Mouse (Mus musculus) midbrain, embryonic 16.5 days (tissue): ENCODE data around the gene Ets1. TPM values are rescaled to one million over a fixed set of nuclear protein-coding genes. Genes with fewer than 3 reads are reported as not detected.

Experiments
- ATAC-seq: fragments of 200-750 bp; cut with Nextera tagmentation; 2 replicates; pipeline ENCODE4 v1.8.0; 2017; ENCODE audit warnings: moderate TSS enrichment
- H3K27ac ChIP-seq: fragments of 300-500 bp; sonication (generic); 2 replicates; pipeline ENCODE4 v1.5.1; 2014; ENCODE audit warnings: mild to moderate bottlenecking, low read length, mixed read lengths
- H3K27me3 ChIP-seq: fragments of 300-500 bp; sonication (generic); 2 replicates; pipeline ENCODE4 v1.6.1; 2014; ENCODE audit warnings: low read depth, low read length, mixed read lengths; ENCODE audit not compliant: control insufficient read depth, insufficient read depth
- H3K36me3 ChIP-seq: fragments of 300-500 bp; sonication (generic); 2 replicates; pipeline ENCODE4 v1.6.1; 2014; ENCODE audit warnings: mild to moderate bottlenecking, low read length, moderate library complexity, mixed read lengths; ENCODE audit not compliant: control insufficient read depth, insufficient read depth
- H3K4me1 ChIP-seq: fragments of 300-500 bp; sonication (generic); 2 replicates; pipeline ENCODE4 v1.6.1; 2014; ENCODE audit warnings: mild to moderate bottlenecking, low read length, mixed read lengths; ENCODE audit not compliant: control insufficient read depth, insufficient read depth
- H3K4me2 ChIP-seq: fragments of 300-500 bp; sonication (generic); 2 replicates; pipeline ENCODE4 v1.6.1; 2014; ENCODE audit warnings: mild to moderate bottlenecking, low read length, mixed read lengths
- H3K4me3 ChIP-seq: fragments of 300-500 bp; sonication (generic); 2 replicates; pipeline ENCODE4 v1.5.1; 2014; ENCODE audit warnings: low read depth, mild to moderate bottlenecking, low read length, moderate library complexity, mixed read lengths
- H3K9ac ChIP-seq: fragments of 300-500 bp; sonication (generic); 2 replicates; pipeline ENCODE4 v1.6.1; 2014; ENCODE audit warnings: low read depth, low read length, mixed read lengths
- H3K9me3 ChIP-seq: fragments of 300-500 bp; sonication (generic); replicated peaks from 2 replicates; pipeline ENCODE4 v1.6.1; 2014; ENCODE audit warnings: mild to moderate bottlenecking, low read length, mixed read lengths; ENCODE audit not compliant: control insufficient read depth, poor library complexity, severe bottlenecking
- WGBS: fragments of 180-500 bp; shearing (Covaris S2); extraction: QIAGEN DNeasy Blood & Tissue Kit; methylation state at CpG from one replicate; pipeline ENCODE4 v1.1.7; 2014; 5-methylcytosine and 5-hydroxymethylcytosine counted together
- polyA plus RNA-seq: library from polyadenylated mRNA; unstranded; fragments of >200 nt; fragmentation: Nextera tagmentation; extraction: Ambion mirVana; gene quantifications from 2 replicates; pipeline ENCODE4 v1.2.1, GENCODE M21; 2015

The Ets1 gene
- polyA plus RNA-seq, 1 experiment from 2014 or later, result 17.5 TPM

- ATAC-seq, result no peak
- Histone ChIP-seq H3K4me2 (no peak overlapping the region), H3K9ac (no peak overlapping the region), H3K4me3 (no peak overlapping the region), H3K4me1 (peaks cover 4% of the 10 kb centered on the region; the same call in 1 of the 2 replicates), H3K36me3 (no peaks in the 10 kb centered on the region), H3K27me3 (no peaks in the 10 kb centered on the region), H3K9me3 (no peaks in the 10 kb centered on the region), H3K27ac (no peak overlapping the region)
- 87% methylated on average over 3 of the region's 3 CpGs for WGBS
Measured at GRCm38 (mm10) chr9:32650738-32651137, 14.7 kb downstream of the Ets1 start.

- WGBS, result 91% methylated on average over 10 of the region's 10 CpGs
Measured at GRCm38 (mm10) chr9:32652112-32652511, 16.1 kb downstream of the Ets1 start.

GRCm38 (mm10) chr9:32654305-32654704 lies 18.3 kb downstream of the Ets1 start:
- H3K27ac ChIP-seq, result no peak overlapping the region
- H3K4me3 ChIP-seq, result no peak overlapping the region
- 72% methylated on average over 1 of the region's 1 CpGs for whole genome bisulfite sequencing
- H3K9ac ChIP-seq, result no peak overlapping the region
- no peaks in the 10 kb centered on the region for H3K4me1 ChIP-seq
- no peaks in the 10 kb centered on the region for H3K27me3 ChIP-seq
- no peak overlapping the region for H3K4me2 ChIP-seq
- no peak for ATAC-seq
- no peaks in the 10 kb centered on the region for H3K36me3 ChIP-seq
- no peaks in the 10 kb centered on the region for H3K9me3 ChIP-seq

More at GRCm38 (mm10) chr9:32652112-32652511, 16.1 kb downstream of the Ets1 start:
- Histone ChIP-seq H3K36me3 (no peaks in the 10 kb centered on the region), H3K4me2 (no peak overlapping the region), H3K4me1 (no peaks in the 10 kb centered on the region), H3K4me3 (no peak overlapping the region), H3K27me3 (no peaks in the 10 kb centered on the region), H3K9ac (no peak overlapping the region), H3K27ac (no peak overlapping the region), H3K9me3 (no peaks in the 10 kb centered on the region)
- no peak for ATAC-seq

GRCm38 (mm10) chr9:32656351-32656844 lies 20.4 kb downstream of the Ets1 start:
- 75% methylated on average over 5 of the region's 5 CpGs for WGBS
- H3K9me3 ChIP-seq, result no peaks in the 10 kb centered on the region
- no peaks in the 10 kb centered on the region for H3K27me3 ChIP-seq
- no peak overlapping the region for H3K9ac ChIP-seq
- H3K27ac ChIP-seq, result no peak overlapping the region
- ATAC-seq, result no peak
- H3K4me1 ChIP-seq, result no peaks in the 10 kb centered on the region
- no peaks in the 10 kb centered on the region for H3K36me3 ChIP-seq
- H3K4me3 ChIP-seq, result no peak overlapping the region
- H3K4me2 ChIP-seq, result no peak overlapping the region

GRCm38 (mm10) chr9:32657124-32657523 lies 21.1 kb downstream of the Ets1 start:
- Histone ChIP-seq H3K9me3 (no peaks in the 10 kb centered on the region), H3K36me3 (no peaks in the 10 kb centered on the region), H3K4me3 (no peak overlapping the region), H3K9ac (no peak overlapping the region), H3K27ac (no peak overlapping the region), H3K4me2 (no peak overlapping the region), H3K27me3 (0 out of 2 replicates have a peak, but pooled peaks cover 2% of the 10 kb centered on the region), H3K4me1 (no peaks in the 10 kb centered on the region)
- ATAC-seq, result no peak
- 84% methylated on average over 2 of the region's 2 CpGs for WGBS

- Histone ChIP-seq H3K4me1 (no peaks in the 10 kb centered on the region), H3K27me3 (0 out of 2 replicates have a peak, but pooled peaks cover 4% of the 10 kb centered on the region), H3K4me3 (no peak overlapping the region), H3K9me3 (no peaks in the 10 kb centered on the region), H3K9ac (no peak overlapping the region), H3K27ac (no peak overlapping the region), H3K4me2 (no peak overlapping the region), H3K36me3 (no peaks in the 10 kb centered on the region)
- WGBS, result 92% methylated on average over 2 of the region's 2 CpGs
- ATAC-seq, result no peak
Measured at GRCm38 (mm10) chr9:32660406-32660960, 24.5 kb downstream of the Ets1 start.

- no peaks in the 10 kb centered on the region for H3K36me3 ChIP-seq
- peaks cover 4% of the 10 kb centered on the region; the same call in 1 of the 2 replicates for H3K27me3 ChIP-seq
- H3K9ac ChIP-seq, result no peak overlapping the region
- H3K4me2 ChIP-seq, result no peak overlapping the region
- H3K4me1 ChIP-seq, result no peaks in the 10 kb centered on the region
- no peaks in the 10 kb centered on the region for H3K9me3 ChIP-seq
- 87% methylated on average over 8 of the region's 8 CpGs for WGBS
- no peak for ATAC-seq
- H3K27ac ChIP-seq, result no peak overlapping the region
- no peak overlapping the region for H3K4me3 ChIP-seq
Measured at GRCm38 (mm10) chr9:32661071-32661470, 25.1 kb downstream of the Ets1 start.

GRCm38 (mm10) chr9:32661561-32661960 lies 25.5 kb downstream of the Ets1 start:
- ATAC-seq, result no peak
- Histone ChIP-seq H3K9me3 (no peaks in the 10 kb centered on the region), H3K36me3 (no peaks in the 10 kb centered on the region), H3K27me3 (peaks cover 7% of the 10 kb centered on the region), H3K4me2 (no peak overlapping the region), H3K4me1 (no peaks in the 10 kb centered on the region), H3K9ac (no peak overlapping the region), H3K4me3 (no peak overlapping the region), H3K27ac (no peak overlapping the region)
- WGBS, result 84% methylated on average over 4 of the region's 4 CpGs

GRCm38 (mm10) chr9:32666611-32667517 lies 30.8 kb downstream of the Ets1 start:
- H3K36me3 ChIP-seq, result no peaks in the 10 kb centered on the region
- no peak for ATAC-seq
- WGBS, result 66% methylated on average over 11 of the region's 11 CpGs
- H3K4me1 ChIP-seq, result peaks cover 14% of the 10 kb centered on the region
- peaks cover 14% of the 10 kb centered on the region for H3K27me3 ChIP-seq
- H3K27ac ChIP-seq, result no peak overlapping the region
- no peaks in the 10 kb centered on the region for H3K9me3 ChIP-seq
- no peak overlapping the region for H3K4me3 ChIP-seq
- H3K4me2 ChIP-seq, result no peak overlapping the region
- no peak overlapping the region for H3K9ac ChIP-seq
